Mouse (Mus musculus) heart, postnatal 36 days (tissue): Measurements from ENCODE around the gene Tead2. TPM values are rescaled to one million over a fixed set of nuclear protein-coding genes. Genes with fewer than 3 reads are reported as not detected.
A peak's percentile ranks its signal among the peaks of the same experiment; 100 is the strongest.

Experiments
- DNase-seq, 2 experiments: peaks; one replicate each; pipeline ENCODE4 v3.0.0; 2021 to 2022
- intact Hi-C: fragments of 180-260 bp; cut with DNase I; formaldehyde crosslinking; loops from one replicate; pipeline ENCODE4 v1.15.1; 2025
- total RNA-seq, 2 experiments: library from RNA; stranded (reverse); gene quantifications; 2 replicates each; pipeline ENCODE4 v1.2.3; 2021

Tead2 gene
- total RNA-seq, 2 experiments from 2014 or later, result 10.3 to 11.4 TPM

DNA sequence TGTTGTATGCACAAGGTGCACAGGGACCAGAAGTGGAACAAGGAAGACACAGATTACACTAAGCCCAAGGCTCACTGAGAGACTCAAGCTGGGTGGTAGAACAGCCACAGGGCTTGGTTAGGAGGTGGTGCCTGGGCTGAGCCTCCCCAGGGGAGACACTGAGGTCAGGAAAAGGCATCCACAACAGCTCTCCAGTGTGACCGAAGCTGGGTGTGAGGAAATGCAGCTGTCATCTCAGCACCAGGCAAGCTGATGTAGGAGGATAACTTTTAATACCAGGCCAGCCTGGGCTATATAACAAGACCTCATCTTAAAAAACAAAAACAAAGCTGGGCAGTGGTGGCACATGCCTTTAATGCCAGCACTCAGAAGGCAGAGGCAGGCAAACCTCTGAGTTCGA lies 24.4 kb upstream of the Tead2 start:
- intact Hi-C loops, result no loop called here
- no peak for DNase-seq

DNA sequence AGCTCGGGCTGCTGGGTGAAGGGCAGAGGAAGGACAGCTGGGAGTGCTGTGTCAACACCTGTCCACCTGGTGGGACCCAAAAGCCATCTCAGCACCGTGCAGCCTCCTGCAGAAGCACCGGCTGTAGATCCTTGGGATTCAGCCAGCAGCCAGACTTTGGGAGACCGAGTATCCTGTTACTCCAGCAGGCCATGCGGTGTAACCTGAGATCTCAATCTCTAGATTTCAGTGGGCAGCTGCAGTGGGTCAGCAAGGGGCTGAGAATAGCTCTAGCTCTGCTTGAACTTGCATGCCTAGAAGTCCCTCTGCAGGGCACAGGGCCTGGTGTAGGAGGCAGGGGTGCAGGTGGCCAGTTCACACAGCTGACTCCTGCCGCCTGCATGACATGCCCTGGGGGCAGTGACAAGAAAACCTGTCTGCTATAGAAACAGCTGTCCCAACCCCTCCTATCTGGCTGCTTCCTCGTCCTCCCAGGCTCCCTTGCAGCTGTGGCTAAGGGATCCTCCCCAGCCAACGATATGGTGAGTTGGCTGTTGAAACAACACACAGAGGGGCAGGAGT lies 23.7 kb upstream of the Tead2 start:
- DNase-seq, result no peak
- intact Hi-C loops, result no loop called here

DNA sequence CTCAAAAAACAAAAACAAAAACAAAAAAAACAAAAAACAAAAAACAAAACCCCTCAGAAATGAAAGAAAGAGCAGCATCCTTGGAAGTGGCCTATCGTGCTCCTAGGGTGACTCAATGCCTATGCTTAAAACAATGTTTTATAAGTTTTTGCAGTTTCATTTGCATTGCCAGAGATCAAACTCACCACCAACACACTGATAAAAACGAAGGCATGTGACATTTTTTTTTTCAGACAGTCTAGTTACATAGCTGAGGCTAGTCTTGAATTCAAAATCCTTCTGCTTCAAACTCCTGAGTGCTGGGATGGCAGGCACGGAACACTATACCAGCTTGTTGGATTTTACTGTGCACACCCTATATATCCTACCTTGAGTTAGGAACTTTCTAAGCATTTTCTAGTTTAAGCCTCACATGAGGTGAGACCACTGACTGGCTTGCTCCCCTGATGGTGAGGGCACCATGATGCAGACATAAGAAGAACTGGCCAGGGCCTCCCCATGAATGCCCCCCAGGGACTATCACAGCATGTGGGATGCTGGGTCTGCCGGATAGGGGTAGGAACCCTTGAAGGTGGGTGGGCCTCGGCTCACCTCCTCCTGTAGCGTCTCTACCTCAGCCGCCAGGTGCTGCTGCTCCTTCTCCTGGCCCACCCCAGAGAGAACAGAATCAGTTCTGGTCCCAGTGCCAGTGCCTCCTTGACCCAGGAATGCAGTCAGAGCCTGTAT lies 22.8 kb upstream of the Tead2 start:
- intact Hi-C loops, result no loop called here

DNA sequence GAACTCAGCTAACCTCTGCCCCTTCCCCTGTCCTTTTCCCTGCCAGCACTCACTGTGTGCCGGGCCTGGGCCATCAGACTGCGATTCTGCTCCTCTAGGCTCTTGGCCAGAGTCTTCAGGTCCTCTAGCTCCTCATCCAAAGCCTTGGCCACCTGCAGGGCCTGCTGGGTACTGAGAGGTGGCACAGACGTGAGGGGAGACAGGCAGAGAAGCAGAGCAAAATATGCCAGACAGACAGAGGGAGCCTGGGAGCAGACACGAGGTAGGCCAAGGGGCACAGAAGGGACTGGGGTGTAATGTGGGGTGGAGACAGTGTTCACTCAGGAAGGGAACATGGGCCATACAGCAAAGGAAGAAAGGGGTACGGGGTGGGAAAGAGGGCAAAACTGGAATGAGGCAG lies 22.1 kb upstream of the Tead2 start:
- intact Hi-C loops, result no loop called here
- DNase-seq, result no peak

More for the DNA sequence above, 22.8 kb upstream of the Tead2 start:
- no peak for DNase-seq

DNA sequence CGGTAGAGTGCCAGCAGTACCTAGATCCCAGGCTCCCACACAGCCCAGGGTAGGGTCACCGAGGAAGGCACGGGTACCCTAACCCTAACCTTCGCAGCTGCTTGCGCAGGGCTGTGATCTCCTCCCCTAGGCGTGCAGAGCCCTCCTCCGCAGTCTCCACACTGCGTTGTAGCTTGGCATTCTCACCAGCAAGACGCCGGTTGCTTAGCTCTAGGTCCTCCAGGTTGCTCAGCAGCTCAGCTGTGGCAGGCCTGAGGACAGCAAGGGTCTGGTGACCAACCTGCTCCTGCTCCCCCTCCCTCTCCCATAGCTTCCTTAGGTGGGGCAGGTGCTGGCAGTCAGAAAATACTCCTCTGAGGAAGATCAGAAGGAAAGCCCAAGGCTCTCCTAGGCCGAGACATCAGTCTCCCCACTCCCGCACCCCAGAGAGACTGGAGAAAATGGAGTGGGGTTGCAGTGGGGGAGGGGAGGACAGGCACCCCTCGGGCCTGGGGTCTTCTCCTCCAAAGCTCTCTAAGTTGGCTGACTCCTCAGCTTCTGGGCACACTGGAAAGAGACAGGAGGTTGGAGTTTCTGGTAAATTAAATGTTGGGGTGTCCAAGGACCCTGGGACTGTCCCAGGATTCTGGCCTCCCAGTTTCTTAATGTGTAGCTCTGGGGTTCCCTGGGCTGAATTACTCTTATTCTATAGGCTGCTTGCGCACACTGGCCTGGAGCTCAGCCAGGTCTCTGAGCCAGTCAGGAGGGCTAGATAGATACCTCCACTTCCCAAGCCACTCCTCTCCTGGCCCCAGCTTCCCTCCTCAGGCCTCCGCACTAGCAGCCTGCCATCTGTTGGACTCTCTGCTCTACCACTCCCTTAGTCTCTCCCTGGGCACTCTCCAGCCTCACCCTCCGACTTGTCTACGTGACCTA lies 21.4 kb upstream of the Tead2 start:
- intact Hi-C loops, result no loop called here
- no peak for DNase-seq

GRCm38 (mm10) chr7:45195341-45196175 lies 20.0 kb upstream of the Tead2 start:
- intact Hi-C loops, result no loop called here
- no peak for DNase-seq

GRCm38 (mm10) chr7:45196176-45196535 lies 19.4 kb upstream of the Tead2 start:
- no peak for DNase-seq

GRCm38 (mm10) chr7:45196994-45197393 lies 18.6 kb upstream of the Tead2 start:
- DNase-seq, result no peak
- intact Hi-C loops, result no loop called here

More at GRCm38 (mm10) chr7:45196176-45196535, 19.4 kb upstream of the Tead2 start:
- intact Hi-C loops, result no loop called here

DNA sequence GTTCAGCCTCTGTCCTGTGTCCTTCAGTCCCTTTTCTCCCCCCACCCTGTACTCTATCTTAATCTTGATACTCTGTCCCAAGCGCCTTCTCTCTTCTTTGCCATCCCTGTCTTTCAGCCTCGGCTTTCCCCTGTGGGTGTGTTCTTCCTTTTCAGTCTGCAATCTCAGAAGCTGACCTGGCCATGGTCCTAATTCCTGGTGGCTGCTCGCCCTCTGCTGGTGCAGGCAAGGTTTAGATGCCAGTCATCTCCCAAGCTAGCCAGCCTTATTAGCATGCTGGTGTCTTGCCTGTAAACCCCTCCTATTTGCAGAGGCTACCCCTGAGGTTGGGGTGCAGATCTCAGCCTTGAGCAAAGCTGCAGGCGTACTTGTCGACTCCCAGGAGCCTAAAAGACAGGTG lies 17.1 kb upstream of the Tead2 start:
- intact Hi-C loops, result loop anchor here (1.0 kb wide), 2 partner anchors 36 to 118 kb away; no protein-coding TSS in a partner anchor
- peak; percentile 69 to 73 for DNase-seq

DNA sequence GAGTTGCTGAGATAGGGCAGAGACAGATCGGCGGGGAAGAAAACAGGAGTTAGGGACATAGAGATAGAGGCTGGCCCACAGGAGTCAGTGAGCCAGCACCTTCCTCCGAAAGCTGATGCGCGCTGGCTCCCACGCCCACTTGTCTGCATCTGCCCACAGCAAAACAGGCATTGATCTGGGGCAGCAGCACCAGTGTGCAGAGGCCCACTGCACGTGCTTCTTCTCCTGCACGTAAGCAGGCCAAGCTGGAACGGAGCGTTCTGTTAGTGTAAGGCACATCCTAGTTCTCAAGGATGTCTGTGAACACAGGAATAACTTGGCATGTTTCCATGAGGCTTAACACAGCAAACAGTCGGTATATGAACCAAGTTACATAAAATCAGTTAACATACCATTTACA lies 16.6 kb upstream of the Tead2 start:
- intact Hi-C loops, result loop anchor here (1.0 kb wide), 2 partner anchors 37 to 119 kb away; no protein-coding TSS in a partner anchor
- no peak for DNase-seq

- intact Hi-C loops, result loop anchor here (5.0 kb wide), 1 partner anchor 85 kb away; no protein-coding TSS in a partner anchor
- DNase-seq, result no peak
Observed at GRCm38 (mm10) chr7:45202654-45203053, 12.9 kb upstream of the Tead2 start.

DNA sequence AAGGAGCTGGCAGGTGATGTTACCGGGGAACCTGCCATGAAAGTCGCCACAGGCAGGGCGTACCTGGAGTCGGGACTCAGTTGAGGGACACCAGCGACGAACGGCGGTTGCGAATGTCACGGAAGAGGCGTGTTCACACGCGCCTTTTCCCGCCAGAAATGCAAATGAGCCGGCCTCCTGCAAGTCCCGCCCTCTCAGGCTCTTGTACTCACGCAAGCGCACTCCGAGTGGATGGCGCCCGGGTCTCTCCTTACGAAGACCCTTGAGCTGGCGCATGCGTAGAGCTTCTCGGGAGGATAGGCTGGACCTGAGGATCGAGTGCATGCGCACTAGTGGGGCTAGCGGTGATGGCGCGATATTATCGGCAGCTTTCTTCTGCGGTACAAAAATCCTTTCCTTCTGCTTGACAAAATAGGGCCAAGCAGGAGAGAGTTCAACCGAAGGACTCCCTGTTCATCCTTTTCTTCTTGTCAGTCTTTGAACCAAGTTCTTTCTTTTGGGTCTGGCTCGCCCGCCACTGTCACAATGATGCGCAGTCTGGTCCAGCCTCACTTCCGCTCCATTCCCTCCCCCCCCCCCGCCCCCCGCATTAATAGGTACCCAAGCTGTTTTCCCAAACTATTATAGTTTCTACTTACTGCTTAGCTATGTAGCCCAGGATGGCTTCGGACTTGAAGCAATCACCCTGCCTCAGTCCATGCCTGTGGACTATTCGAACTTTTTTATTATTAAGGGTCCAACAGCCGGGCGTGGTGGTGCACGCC lies 11.0 kb upstream of the Tead2 start, which contains the start of gene Ccdc155:
Gene Ccdc155, minus strand, starts transcription at position 513 of the 764 bp plus-strand sequence.
- peak; percentile 76 to 80 for DNase-seq
- intact Hi-C loops, result loop anchor here (5.0 kb wide), 1 partner anchor 83 kb away; no protein-coding TSS in a partner anchor

DNA sequence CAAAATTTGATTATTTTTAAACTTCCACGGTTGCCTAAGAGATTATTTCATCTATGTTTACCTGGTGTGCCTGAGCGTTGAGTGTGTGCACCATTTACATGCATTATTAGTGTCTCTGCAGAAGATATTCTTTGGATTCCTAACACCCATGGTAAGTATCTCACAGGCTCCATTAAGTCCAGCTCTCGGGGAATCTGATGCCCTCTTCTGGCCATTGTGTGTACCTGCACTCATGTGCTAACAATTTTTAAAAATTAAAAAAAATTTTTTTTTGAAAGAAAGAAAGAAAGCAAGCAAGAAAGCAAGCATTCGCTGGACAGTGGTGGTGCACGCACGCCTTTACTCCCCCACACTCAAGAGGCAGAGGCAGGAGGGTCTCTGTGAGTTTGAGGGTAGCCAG lies 7.3 kb upstream of the Tead2 start:
- intact Hi-C loops, result no loop called here
- DNase-seq, result no peak

- DNase-seq, result no peak
- intact Hi-C loops, result no loop called here
Observed at GRCm38 (mm10) chr7:45211070-45211469, 4.5 kb upstream of the Tead2 start.

GRCm38 (mm10) chr7:45211851-45212251 lies 3.7 kb upstream of the Tead2 start, which contains the start of gene Dkkl1:
Gene Dkkl1, minus strand, starts transcription at chr7:45212147.
- DNase-seq, result no peak
- intact Hi-C loops, result no loop called here

DNA sequence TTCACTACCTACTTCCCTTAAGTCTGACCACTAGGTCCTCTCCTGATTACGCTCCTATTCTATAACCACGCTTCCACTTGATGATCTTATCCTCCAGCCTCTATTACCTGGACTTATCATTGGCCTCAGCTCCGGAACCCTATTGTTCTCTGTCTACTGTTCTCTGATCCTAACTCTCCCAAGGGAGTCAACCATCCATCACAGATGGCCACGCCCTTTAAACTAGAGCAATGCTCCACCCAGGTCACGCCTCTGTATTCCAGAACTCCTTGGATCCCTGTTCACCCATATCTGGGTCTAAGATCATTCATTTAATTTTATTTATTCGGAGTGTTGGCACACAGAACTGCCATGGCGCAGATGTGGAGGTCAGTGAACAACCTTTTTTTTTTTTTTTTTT lies 3.2 kb upstream of the Tead2 start:
- DNase-seq, result no peak
- intact Hi-C loops, result no loop called here

DNA sequence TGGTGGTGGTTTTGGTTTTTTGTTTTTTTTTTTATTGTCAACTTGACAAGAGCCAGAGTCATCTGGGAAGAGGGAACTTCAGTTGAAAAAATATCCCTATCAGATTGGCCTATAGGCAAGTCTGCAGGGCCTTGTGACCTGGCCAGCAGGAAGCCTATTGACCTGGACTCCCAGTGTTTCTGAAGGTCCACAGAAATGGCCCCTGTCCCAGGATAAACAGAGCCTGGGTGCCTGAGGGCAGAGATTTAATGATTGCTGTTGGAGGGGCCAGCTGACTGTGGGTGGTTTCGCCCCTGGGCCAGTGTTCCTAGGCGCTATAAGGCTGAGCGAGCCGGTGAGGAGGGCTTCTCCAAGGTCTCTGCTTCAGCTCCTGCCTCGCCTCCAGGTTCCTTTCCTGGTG lies 1.8 kb upstream of the Tead2 start:
- DNase-seq, result no peak
- intact Hi-C loops, result no loop called here

GRCm38 (mm10) chr7:45216442-45217183 lies 1.1 kb downstream of the Tead2 start:
- intact Hi-C loops, result no loop called here
- DNase-seq, result peak; percentile 69 to 74

- no peak for DNase-seq
Observed at GRCm38 (mm10) chr7:45221680-45222079, 6.1 kb downstream of the Tead2 start.

More at GRCm38 (mm10) chr7:45221680-45222079, 6.1 kb downstream of the Tead2 start:
- intact Hi-C loops, result no loop called here
